Mouse (Mus musculus): ENCODE data around the gene Olfr1120.

- no peak for TF ChIP-seq POLR2A (IDR thresholded peaks at IDR 0.05; ENCODE audit: extremely low read depth, insufficient read depth, low read length)
- TF ChIP-seq CTCF (IDR thresholded peaks at IDR 0.05; ENCODE audit: low read depth, low read length) = no peak
Measured at GRCm38 (mm10) chr2:87385549-87385948, 30.9 kb downstream of the Olfr1120 start, which contains the start of gene Olfr1122.

Data from liver, adult 2 months (tissue).